Comparison of ENCODE assay signal across 18 mouse cellular contexts in the genomic region with DNA sequence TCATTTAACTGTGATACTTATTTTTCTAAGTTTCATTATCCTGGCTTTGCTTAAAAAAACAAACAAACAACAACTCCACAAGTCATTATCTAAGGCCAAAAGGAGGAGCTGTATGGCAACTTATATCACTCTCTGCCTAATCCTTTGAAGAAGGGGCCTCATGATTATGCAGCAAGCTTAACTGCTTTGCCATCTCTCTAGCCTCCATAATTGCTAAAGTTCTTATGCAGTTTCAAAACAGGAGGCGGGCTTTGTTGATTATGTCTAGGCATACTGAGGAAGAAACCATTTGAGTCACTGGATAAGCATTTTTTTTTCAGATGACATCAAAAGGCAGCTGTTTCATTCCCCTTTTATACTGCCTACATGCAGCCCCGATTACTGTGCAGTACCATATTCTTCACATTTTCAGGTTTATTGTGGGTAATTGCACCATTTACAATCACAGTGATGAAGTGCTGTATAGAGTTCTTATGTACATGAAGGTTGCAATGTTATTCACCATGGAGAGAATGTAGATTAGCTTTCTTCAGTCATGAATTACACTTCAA.
"Had no signal": no experiment of that assay in that cellular context is flagged by ENCODE, and none has a peak within 500 bp of the region (broad histone marks: within the 10 kb centered on the region; RNA-seq: fewer than 3 reads in every experiment).

No protein-coding gene starts in this region.

- H3K27ac ChIP-seq: layer of hippocampus, adult 2 months; limb, embryonic 12.5 days; liver, embryonic 13.5 days; lung, embryonic 15.5 days; macrophage; midbrain, embryonic 12.5 days; neural tube, embryonic 15.5 days; stomach, postnatal 0 days had no signal

- ATAC-seq: liver, postnatal 0 days had no signal

- H3K9me3 ChIP-seq: limb, embryonic 12.5 days; liver, embryonic 13.5 days; lung, embryonic 15.5 days; megakaryocyte, embryonic 14.5 days; midbrain, embryonic 12.5 days; neural tube, embryonic 15.5 days had no signal

- H3K9ac ChIP-seq: limb, embryonic 12.5 days; liver, embryonic 13.5 days; liver, postnatal 0 days; lung, embryonic 15.5 days; midbrain, embryonic 12.5 days; neural tube, embryonic 15.5 days had no signal

- H3K4me3 ChIP-seq: layer of hippocampus, adult 2 months; limb, embryonic 12.5 days; liver, embryonic 13.5 days; lung, embryonic 15.5 days; megakaryocyte, embryonic 14.5 days; midbrain, embryonic 12.5 days; myocyte; neural tube, embryonic 15.5 days had no signal

- DNase-seq: kidney, adult 9 months; kidney, postnatal 10 days; kidney, postnatal 4 days; liver; liver, embryonic 13.5 days; liver, postnatal 0 days; lung, postnatal 14 days; thymus, adult 18-20 months; thymus, postnatal 14 days had no signal

- H3K4me2 ChIP-seq: limb, embryonic 12.5 days; liver, embryonic 13.5 days; lung, embryonic 15.5 days; midbrain, embryonic 12.5 days; neural tube, embryonic 15.5 days had no signal

- H3K4me1 ChIP-seq: limb, embryonic 12.5 days; lung, embryonic 15.5 days; midbrain, embryonic 12.5 days; neural tube, embryonic 15.5 days had no signal

- H3K27me3 ChIP-seq: limb, embryonic 12.5 days; liver, embryonic 13.5 days; lung, embryonic 15.5 days; megakaryocyte, embryonic 14.5 days; midbrain, embryonic 12.5 days; neural tube, embryonic 15.5 days had no signal
